Mouse (Mus musculus): Measurements from ENCODE around the gene Gm49320.

DNA sequence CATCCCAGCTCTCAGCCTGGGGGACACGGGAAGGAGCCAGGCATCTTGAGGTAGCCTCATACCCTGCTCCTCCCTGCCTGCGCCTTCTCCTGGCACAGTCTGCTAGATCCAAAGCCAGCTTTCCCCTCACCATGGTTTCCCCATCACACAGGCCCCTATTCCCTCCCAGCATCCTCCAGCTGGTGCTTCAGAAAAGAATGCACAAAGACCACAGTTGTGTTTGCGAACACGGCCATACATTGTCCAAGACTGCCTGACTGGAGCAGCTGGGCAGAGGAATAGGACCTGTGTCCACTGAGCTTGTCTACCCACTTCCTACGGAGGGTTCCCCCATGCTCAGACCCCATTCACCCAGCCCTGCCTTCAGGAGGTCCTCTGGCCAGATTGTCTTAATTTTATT, 46.4 kb upstream of the Gm49320 start:
- TF ChIP-seq MAFK (IDR thresholded peaks at IDR 0.05; ENCODE audit: insufficient read depth, low read depth, low read length) (no peak), CHD2 (IDR thresholded peaks at IDR 0.05; ENCODE audit: low read depth, low read length) (no peak), ZC3H11A (IDR thresholded peaks at IDR 0.05; ENCODE audit: borderline replicate concordance, low read depth, low read length) (no peak), ZNF384 (IDR thresholded peaks at IDR 0.05; ENCODE audit: low read depth, low read length) (no peak), HCFC1 (IDR thresholded peaks at IDR 0.05; ENCODE audit: borderline replicate concordance, insufficient read depth, low read length) (no peak)
